Mouse (Mus musculus) intestine, embryonic 16.5 days (tissue): ENCODE results near the gene Olfr533. TPM values are rescaled to one million over a fixed set of nuclear protein-coding genes. Genes with fewer than 3 reads are reported as not detected.
"Not testable (repeated sequence)": the region's sequence is repeated elsewhere in the genome, so short reads cannot be mapped to it uniquely, and the experiment has no call there.

ENCODE experiments used
- ATAC-seq: fragments of 200-750 bp; cut with Nextera tagmentation; 2 replicates; pipeline ENCODE4 v1.8.0; 2017; ENCODE audit warnings: moderate TSS enrichment, moderate library complexity
- H3K27ac ChIP-seq: fragments of 300-500 bp; sonication (generic); 2 replicates; pipeline ENCODE4 v1.5.1; 2014; ENCODE audit warnings: mild to moderate bottlenecking, low read length
- H3K27me3 ChIP-seq: fragments of 300-500 bp; sonication (generic); replicated peaks from 2 replicates; pipeline ENCODE4 v1.6.1; 2014; ENCODE audit warnings: low read length, control low read depth, mixed read lengths; ENCODE audit not compliant: control insufficient read depth, insufficient read depth
- H3K36me3 ChIP-seq: fragments of 300-500 bp; sonication (generic); 2 replicates; pipeline ENCODE4 v1.6.1; 2014; ENCODE audit warnings: low read length, control low read depth; ENCODE audit not compliant: control insufficient read depth, insufficient read depth
- H3K4me1 ChIP-seq: fragments of 300-500 bp; sonication (generic); 2 replicates; pipeline ENCODE4 v1.6.1; 2014; ENCODE audit warnings: low read length, control low read depth, mixed read lengths; ENCODE audit not compliant: control insufficient read depth, insufficient read depth
- H3K4me2 ChIP-seq: fragments of 300-500 bp; sonication (generic); 2 replicates; pipeline ENCODE4 v1.6.1; 2014; ENCODE audit warnings: low read depth, low read length, control low read depth
- H3K4me3 ChIP-seq: fragments of 300-500 bp; sonication (generic); 2 replicates; pipeline ENCODE4 v1.5.1; 2014; ENCODE audit warnings: mild to moderate bottlenecking, low read length
- H3K9ac ChIP-seq: fragments of 300-500 bp; sonication (generic); 2 replicates; pipeline ENCODE4 v1.6.1; 2014; ENCODE audit warnings: low read depth, low read length
- H3K9me3 ChIP-seq: fragments of 300-500 bp; sonication (generic); 2 replicates; pipeline ENCODE4 v1.6.1; 2016; ENCODE audit warnings: low read length, control low read depth; ENCODE audit not compliant: control insufficient read depth
- WGBS: fragments of 180-500 bp; shearing (Covaris S2); extraction: QIAGEN DNeasy Blood & Tissue Kit; methylation state at CpG from one replicate; pipeline ENCODE4 v1.1.7; 2014; 5-methylcytosine and 5-hydroxymethylcytosine counted together
- polyA plus RNA-seq: library from polyadenylated mRNA; unstranded; fragments of >200 nt; fragmentation: Nextera tagmentation; extraction: Ambion mirVana; gene quantifications from 2 replicates; pipeline ENCODE4 v1.2.1, GENCODE M21; 2015

The Olfr533 gene
- not detected in 2 replicates for polyA plus RNA-seq

GRCm38 (mm10) chr7:140463070-140463469, at the start of gene Olfr533:
Gene Olfr533 (plus strand): TSS chr7:140463370.
- not testable (repeated sequence) for H3K4me3 ChIP-seq, ATAC-seq, H3K4me1 ChIP-seq, H3K36me3 ChIP-seq, H3K9me3 ChIP-seq, H3K27ac ChIP-seq, H3K27me3 ChIP-seq, H3K9ac ChIP-seq, H3K4me2 ChIP-seq
- 100% methylated on average over 1 of the region's 1 CpGs for WGBS

GRCm38 (mm10) chr7:140421539-140421938, 41.6 kb upstream of the Olfr533 start, which contains the start of gene Olfr532:
Gene Olfr532 (minus strand): TSS chr7:140421639.
- H3K4me3 ChIP-seq, result no peak within 1 kb of the TSS
- H3K9me3 ChIP-seq, result no peaks in the 10 kb centered on the region
- no peak within 1 kb of the TSS for H3K9ac ChIP-seq
- WGBS, result 92% methylated on average over 1 of the region's 1 CpGs
- no peaks in the 10 kb centered on the region for H3K27me3 ChIP-seq
- no peaks in the 10 kb centered on the region for H3K36me3 ChIP-seq
- H3K27ac ChIP-seq, result no peak within 1 kb of the TSS
- no peak within 1 kb of the TSS for H3K4me2 ChIP-seq
- ATAC-seq, result no peak
- H3K4me1 ChIP-seq, result no peaks in the 10 kb centered on the region

GRCm38 (mm10) chr7:140443141-140443540, 20.0 kb upstream of the Olfr533 start:
- no peak for ATAC-seq
- H3K9me3 ChIP-seq, result no peaks in the 10 kb centered on the region
- 92% methylated on average over 1 of the region's 1 CpGs for WGBS
- H3K4me1 ChIP-seq, result no peaks in the 10 kb centered on the region
- H3K4me2 ChIP-seq, result no peak overlapping the region
- H3K9ac ChIP-seq, result no peak overlapping the region
- no peaks in the 10 kb centered on the region for H3K36me3 ChIP-seq
- H3K27me3 ChIP-seq, result no peaks in the 10 kb centered on the region
- H3K27ac ChIP-seq, result no peak overlapping the region
- H3K4me3 ChIP-seq, result no peak overlapping the region

- H3K4me3 ChIP-seq, result no peak overlapping the region
- no peak overlapping the region for H3K4me2 ChIP-seq
- H3K27ac ChIP-seq, result no peak overlapping the region
- H3K36me3 ChIP-seq, result no peaks in the 10 kb centered on the region
- no peaks in the 10 kb centered on the region for H3K27me3 ChIP-seq
- H3K9ac ChIP-seq, result no peak overlapping the region
- 80% methylated on average over 1 of the region's 1 CpGs for WGBS
- ATAC-seq, result no peak
- no peaks in the 10 kb centered on the region for H3K4me1 ChIP-seq
- H3K9me3 ChIP-seq, result no peaks in the 10 kb centered on the region
Observed at GRCm38 (mm10) chr7:140477886-140478285, 14.7 kb downstream of the Olfr533 start.

- Histone ChIP-seq H3K27me3 (no peaks in the 10 kb centered on the region), H3K9ac (no peak overlapping the region), H3K36me3 (no peaks in the 10 kb centered on the region), H3K27ac (no peak overlapping the region), H3K4me3 (no peak overlapping the region), H3K9me3 (no peaks in the 10 kb centered on the region), H3K4me2 (no peak overlapping the region), H3K4me1 (no peaks in the 10 kb centered on the region)
- 85% methylated on average over 1 of the region's 1 CpGs for WGBS
- no peak for ATAC-seq
Observed at GRCm38 (mm10) chr7:140478733-140479132, 15.6 kb downstream of the Olfr533 start.

GRCm38 (mm10) chr7:140483916-140484315, 20.7 kb downstream of the Olfr533 start, which contains the start of gene Olfr535:
Gene Olfr535 (plus strand): TSS chr7:140484216.
- no peak for ATAC-seq
- 77% methylated on average over 1 of the region's 1 CpGs for WGBS
- Histone ChIP-seq H3K4me3 (no peak within 1 kb of the TSS), H3K9ac (no peak within 1 kb of the TSS), H3K36me3 (no peaks in the 10 kb centered on the region), H3K4me1 (no peaks in the 10 kb centered on the region), H3K9me3 (no peaks in the 10 kb centered on the region), H3K27ac (no peak within 1 kb of the TSS), H3K4me2 (no peak within 1 kb of the TSS), H3K27me3 (no peaks in the 10 kb centered on the region)

- Histone ChIP-seq H3K4me3 (no peak overlapping the region), H3K9ac (no peak overlapping the region), H3K27ac (no peak overlapping the region), H3K27me3 (no peaks in the 10 kb centered on the region), H3K4me1 (no peaks in the 10 kb centered on the region), H3K9me3 (no peaks in the 10 kb centered on the region), H3K4me2 (no peak overlapping the region), H3K36me3 (no peaks in the 10 kb centered on the region)
- WGBS, result 82% methylated on average over 1 of the region's 1 CpGs
- ATAC-seq, result no peak
Observed at GRCm38 (mm10) chr7:140488981-140489380, 25.8 kb downstream of the Olfr533 start.

GRCm38 (mm10) chr7:140494231-140494630, 31.1 kb downstream of the Olfr533 start:
- ATAC-seq, result peak; percentile 74
- WGBS, result 13% methylated on average over 2 of the region's 2 CpGs
- H3K36me3 ChIP-seq, result no peaks in the 10 kb centered on the region
- no peak overlapping the region for H3K27ac ChIP-seq
- 0 out of 2 replicates have a peak, but pooled peaks cover 2% of the 10 kb centered on the region for H3K4me1 ChIP-seq
- H3K9me3 ChIP-seq, result no peaks in the 10 kb centered on the region
- H3K9ac ChIP-seq, result no peak overlapping the region
- H3K27me3 ChIP-seq, result no peaks in the 10 kb centered on the region
- no peak overlapping the region for H3K4me3 ChIP-seq
- no peak overlapping the region for H3K4me2 ChIP-seq

- Histone ChIP-seq H3K9me3 (no peaks in the 10 kb centered on the region), H3K9ac (no peak overlapping the region), H3K4me2 (no peak overlapping the region), H3K4me3 (no peak overlapping the region), H3K4me1 (0 out of 2 replicates have a peak, but pooled peaks cover 2% of the 10 kb centered on the region), H3K36me3 (no peaks in the 10 kb centered on the region), H3K27me3 (no peaks in the 10 kb centered on the region), H3K27ac (no peak overlapping the region)
- ATAC-seq, result peak; percentile 92
Observed at GRCm38 (mm10) chr7:140494702-140495101, 31.5 kb downstream of the Olfr533 start.

- not testable (repeated sequence) for H3K4me2 ChIP-seq, ATAC-seq, H3K27ac ChIP-seq, H3K4me1 ChIP-seq, H3K9me3 ChIP-seq, H3K4me3 ChIP-seq, H3K36me3 ChIP-seq, H3K27me3 ChIP-seq, H3K9ac ChIP-seq
- 70% methylated on average over 1 of the region's 2 CpGs for WGBS
Observed at GRCm38 (mm10) chr7:140507346-140508021, 44.3 kb downstream of the Olfr533 start, which contains the start of gene Olfr536. Gene Olfr536 (minus strand): TSS chr7:140507396.
